Mouse (Mus musculus) MEL (cell line): Measurements from ENCODE around the gene Lpo.

Experiments used
- BHLHE40 ChIP-seq: IDR thresholded peaks from 2 replicates; pipeline ENCODE4 v1.6.1; 2012; ENCODE audit warnings: low read depth, mild to moderate bottlenecking, inconsistent platforms, low read length, improper control_type of control experiment, borderline replicate concordance
- CTCF ChIP-seq, 3 experiments: IDR thresholded peaks in 2 of 3; conservative IDR thresholded peaks in 1 of 3; 2 replicates each; pipeline ENCODE4 v1.5.1; 2011 to 2012; ENCODE audit warnings: low read length in 3 of 3, low read depth in 2 of 3, mild to moderate bottlenecking in 2 of 3, improper control_type of control experiment in 1 of 3, inconsistent platforms in 1 of 3, mixed read lengths in 1 of 3, moderate library complexity in 1 of 3; ENCODE audit not compliant: control insufficient read depth in 1 of 3, insufficient read depth in 1 of 3, poor library complexity in 1 of 3, severe bottlenecking in 1 of 3
- ELF1 ChIP-seq: IDR thresholded peaks from 2 replicates; pipeline ENCODE4 v1.6.1; 2014; ENCODE audit warnings: low read depth, mild to moderate bottlenecking, inconsistent platforms, low read length, improper control_type of control experiment, moderate library complexity
- EP300 ChIP-seq, 2 experiments: IDR thresholded peaks; 2 replicates each; pipeline ENCODE4 v1.6.1; 2011; ENCODE audit warnings: improper control_type of control experiment in 2 of 2, low read length in 2 of 2, low read depth in 1 of 2, mild to moderate bottlenecking in 1 of 2
- ETS1 ChIP-seq: IDR thresholded peaks from 2 replicates; pipeline ENCODE4 v1.6.1; 2012; ENCODE audit warnings: low read depth, mild to moderate bottlenecking, inconsistent platforms, low read length, improper control_type of control experiment, moderate library complexity
- GATA1 ChIP-seq: IDR thresholded peaks from 2 replicates; pipeline ENCODE4 v1.6.1; 2011; ENCODE audit warnings: low read depth, low read length, improper control_type of control experiment
- KAT2A ChIP-seq: conservative IDR thresholded peaks from 2 replicates; pipeline ENCODE4 v1.6.1; 2012; ENCODE audit warnings: low read depth, low read length, improper control_type of control experiment, inconsistent platforms
- POLR2A ChIP-seq, 2 experiments: IDR thresholded peaks; 2 replicates each; pipeline ENCODE4 v1.6.1; 2011 to 2012; ENCODE audit warnings: low read length in 2 of 2, mild to moderate bottlenecking in 2 of 2, control low read depth in 1 of 2, improper control_type of control experiment in 1 of 2, low read depth in 1 of 2, moderate library complexity in 1 of 2; ENCODE audit not compliant: control insufficient read depth in 1 of 2, insufficient read depth in 1 of 2, poor library complexity in 1 of 2
- RAD21 ChIP-seq: IDR thresholded peaks from 2 replicates; pipeline ENCODE4 v1.6.1; 2011; ENCODE audit warnings: mild to moderate bottlenecking, low read depth, low read length, improper control_type of control experiment
- TCF12 ChIP-seq: IDR thresholded peaks from 2 replicates; pipeline ENCODE4 v1.6.1; 2014; ENCODE audit warnings: low read depth, mild to moderate bottlenecking, inconsistent platforms, low read length, improper control_type of control experiment, moderate library complexity
- ZC3H11A ChIP-seq: IDR thresholded peaks from 2 replicates; pipeline ENCODE4 v1.6.1; 2012; ENCODE audit warnings: low read depth, mild to moderate bottlenecking, inconsistent platforms, low read length, improper control_type of control experiment
- ZNF384 ChIP-seq: IDR thresholded peaks from 2 replicates; pipeline ENCODE4 v1.6.1; 2012; ENCODE audit warnings: low read depth, mild to moderate bottlenecking, inconsistent platforms, low read length, improper control_type of control experiment

DNA sequence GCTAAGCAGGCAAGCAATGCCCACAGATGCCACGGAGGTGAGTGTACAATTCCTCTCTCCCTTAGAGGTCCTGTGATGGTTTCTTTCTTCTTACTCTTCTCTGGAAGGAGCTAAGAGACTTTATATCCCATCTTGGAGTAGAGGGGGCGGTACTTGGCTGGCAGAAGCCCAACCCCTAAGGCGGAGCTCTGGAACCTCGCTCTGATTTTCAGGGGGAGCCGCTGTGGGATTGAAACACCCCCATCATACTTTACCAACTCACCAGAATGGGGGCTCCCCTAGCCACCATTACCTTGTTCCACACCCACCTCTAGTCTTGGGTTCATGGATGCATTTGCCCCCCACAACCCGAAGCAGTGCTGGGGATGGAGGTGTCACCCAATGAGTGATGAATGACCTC lies 47.3 kb upstream of the Lpo start, which contains the start of gene Epx:
- TF ChIP-seq KAT2A (no peak), ZC3H11A (no peak), TCF12 (no peak), CTCF (IDR thresholded peaks at IDR 0.05 in 2 of 3, conservative IDR thresholded peaks at IDR 0.05 in 1 of 3; ENCODE audit: control insufficient read depth in 1 of 3, insufficient read depth in 1 of 3, low read depth in 2 of 3, low read length in 3 of 3, poor library complexity in 1 of 3, severe bottlenecking in 1 of 3) (no peak), EP300 (IDR thresholded peaks at IDR 0.05; ENCODE audit: low read depth in 1 of 2, low read length in 2 of 2) (no peak), POLR2A (IDR thresholded peaks at IDR 0.05; ENCODE audit: control insufficient read depth in 1 of 2, insufficient read depth in 1 of 2, low read depth in 1 of 2, low read length in 2 of 2, poor library complexity in 1 of 2) (no peak), ZNF384 (no peak), RAD21 (no peak), BHLHE40 (no peak), ETS1 (no peak), GATA1 (no peak), ELF1 (no peak)
